Mouse (Mus musculus) urinary bladder, adult 2 months (tissue): Measurements from ENCODE around the gene Zfp12. TPM values are rescaled to one million over a fixed set of nuclear protein-coding genes. Genes with fewer than 3 reads are reported as not detected.

ENCODE experiments used
- DNase-seq: peaks from one replicate; pipeline ENCODE4 v3.0.0; 2022; ENCODE audit warnings: low spot score
- polyA plus RNA-seq: library from polyadenylated mRNA; depleted of rRNA; stranded (reverse); fragments of >200 nt; gene quantifications from 2 replicates; pipeline ENCODE4 v1.2.3, GENCODE M21; 2012

Zfp12 gene
- polyA plus RNA-seq, 1 experiment = 12.6 TPM

DNA sequence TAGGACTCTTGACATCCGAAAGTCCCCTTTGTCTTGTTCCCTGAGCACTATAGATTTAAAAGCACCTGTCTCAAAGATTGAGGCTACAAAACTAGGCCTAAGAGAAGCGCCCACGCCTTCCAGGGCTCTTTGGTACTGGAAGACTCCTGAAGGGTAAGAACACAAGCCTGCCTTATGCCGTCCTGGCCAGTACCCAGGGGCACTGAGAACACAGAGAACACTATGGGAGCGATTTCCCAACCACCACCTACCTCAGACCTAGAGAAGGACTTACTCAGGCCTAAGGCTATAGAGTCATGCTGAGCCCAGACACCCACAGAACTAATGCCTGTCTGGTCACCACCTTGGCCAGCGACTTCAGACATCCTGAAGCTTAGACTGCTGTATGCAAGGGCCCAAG lies 31.8 kb downstream of the Zfp12 start:
- no peak for DNase-seq

DNA sequence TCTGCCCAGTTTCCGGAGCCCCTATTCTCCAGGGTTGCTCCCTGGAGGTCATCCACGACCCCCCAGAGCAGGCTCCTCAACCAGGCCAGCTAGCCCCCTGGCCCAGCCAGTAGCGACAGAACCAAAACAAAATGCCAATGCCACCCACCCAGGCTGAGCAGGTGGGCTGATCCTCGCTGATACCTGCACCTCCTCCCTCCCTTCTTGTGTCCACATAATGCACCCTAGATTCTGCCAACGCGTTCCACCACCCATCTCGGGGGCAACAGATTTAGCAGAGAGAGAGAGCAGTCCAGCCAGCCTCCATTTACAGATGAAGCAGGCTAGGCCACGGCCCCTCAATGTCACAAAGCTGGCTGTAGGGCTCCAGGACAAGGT lies 34.0 kb downstream of the Zfp12 start:
- DNase-seq = no peak

DNA sequence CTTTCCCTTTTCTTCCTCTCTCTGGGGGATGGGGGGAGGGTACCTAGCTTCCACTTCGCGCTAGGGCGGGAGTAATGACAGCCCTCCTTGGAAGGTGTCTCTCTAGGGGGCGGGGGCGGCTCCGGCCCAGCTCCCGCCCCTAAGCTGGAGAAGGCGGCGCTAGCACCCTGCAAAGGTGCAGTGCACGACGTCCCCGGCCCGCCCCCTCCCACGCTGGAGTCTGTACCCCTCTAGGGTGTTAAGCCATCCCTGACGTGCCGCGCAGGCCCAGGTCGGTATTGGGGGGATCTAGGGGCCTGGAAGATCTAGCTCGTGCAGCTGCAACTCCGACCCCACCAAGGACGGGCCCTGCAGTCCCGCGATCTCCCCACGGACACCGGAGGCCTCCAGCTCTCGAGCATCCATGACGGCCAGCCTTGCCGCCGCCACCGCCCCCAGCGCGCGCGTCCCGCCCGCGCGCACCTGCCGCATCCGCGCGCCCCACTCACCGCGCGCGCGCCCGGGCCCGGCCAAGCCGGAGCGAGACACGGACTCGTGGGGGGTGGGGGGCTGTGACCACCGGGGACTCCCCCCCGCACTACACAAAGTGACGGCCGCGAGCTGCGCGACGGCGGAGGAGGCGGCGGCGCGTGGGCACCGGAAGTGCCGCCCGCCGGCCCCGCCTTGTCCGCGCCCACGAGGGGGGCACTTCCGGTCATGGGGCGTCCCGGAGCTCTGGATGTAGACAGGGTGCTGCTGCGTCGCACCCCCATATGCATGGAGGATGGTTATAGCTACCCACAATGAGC lies 34.6 kb downstream of the Zfp12 start, which contains the start of gene Zfp316:
Zfp316 (minus strand) TSS at position 660 of the 788 bp plus-strand sequence.
- peak; percentile 62 for DNase-seq

- no peak for DNase-seq
These were observed 35.2 kb downstream of the Zfp12 start for GRCm38 (mm10) chr5:143270151-143270519.

- no peak for DNase-seq
These were observed 36.7 kb downstream of the Zfp12 start for GRCm38 (mm10) chr5:143271642-143272041.

GRCm38 (mm10) chr5:143272108-143272507 lies 37.1 kb downstream of the Zfp12 start:
- DNase-seq = no peak

DNA sequence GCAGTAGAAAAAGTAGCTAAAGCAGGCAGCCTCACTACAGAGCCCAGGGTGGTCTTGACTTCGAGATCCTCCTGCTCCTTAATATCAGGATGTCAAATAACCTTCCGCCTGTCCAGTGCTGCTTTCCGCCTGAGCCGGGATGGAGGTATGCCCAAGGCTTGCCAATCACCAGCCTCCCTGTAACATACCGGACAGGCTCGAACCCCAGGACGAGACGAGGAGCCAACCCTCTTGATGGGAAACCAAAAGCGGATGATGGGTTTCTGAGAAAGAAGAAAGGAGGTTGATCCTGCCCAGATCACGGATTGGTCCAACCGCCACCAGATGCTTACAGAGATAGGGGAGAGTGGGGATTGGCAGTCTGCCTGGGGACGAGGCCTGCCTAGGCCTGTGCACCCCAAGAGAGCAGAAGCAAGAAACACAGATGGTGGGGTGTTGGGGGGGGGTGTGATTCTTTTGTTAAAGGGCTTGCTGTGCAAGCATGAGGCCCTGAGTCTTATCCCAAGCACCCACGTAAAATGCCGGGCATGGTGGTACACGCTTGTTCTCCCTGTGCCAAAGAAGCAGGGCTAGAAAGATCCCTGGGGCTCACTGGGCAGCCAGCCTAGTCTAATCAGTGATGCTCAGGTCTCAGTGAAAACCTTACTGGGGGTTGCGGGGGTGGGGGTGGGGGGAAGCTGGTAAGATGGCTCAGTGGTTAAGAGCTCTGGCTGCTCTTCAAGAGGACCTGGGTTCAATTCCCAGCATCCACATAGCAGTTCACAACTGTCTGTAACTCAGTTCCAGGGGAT lies 37.8 kb downstream of the Zfp12 start:
- DNase-seq = no peak

- DNase-seq = no peak
These were observed 40.8 kb downstream of the Zfp12 start for GRCm38 (mm10) chr5:143275761-143276160.

- no peak for DNase-seq
These were observed 44.3 kb downstream of the Zfp12 start for GRCm38 (mm10) chr5:143279247-143279646.

DNA sequence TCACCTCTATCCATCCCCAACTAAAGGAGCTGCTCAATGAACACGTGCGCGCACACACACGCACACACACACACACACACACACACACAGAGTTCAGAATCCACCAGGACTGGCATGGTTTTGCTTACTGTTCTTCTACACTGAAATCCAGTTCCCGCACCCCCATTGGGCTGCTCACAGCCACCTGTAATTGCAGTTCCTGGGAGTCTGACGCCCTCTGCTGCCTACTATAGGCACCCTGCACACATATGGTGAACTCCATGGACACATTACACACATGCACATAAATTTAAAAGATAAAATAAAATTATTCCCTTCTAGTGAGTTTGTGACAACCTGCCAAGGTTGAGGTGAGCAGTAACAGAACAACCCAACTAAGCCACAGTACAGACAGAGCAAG lies 49.8 kb downstream of the Zfp12 start:
- no peak for DNase-seq

DNA sequence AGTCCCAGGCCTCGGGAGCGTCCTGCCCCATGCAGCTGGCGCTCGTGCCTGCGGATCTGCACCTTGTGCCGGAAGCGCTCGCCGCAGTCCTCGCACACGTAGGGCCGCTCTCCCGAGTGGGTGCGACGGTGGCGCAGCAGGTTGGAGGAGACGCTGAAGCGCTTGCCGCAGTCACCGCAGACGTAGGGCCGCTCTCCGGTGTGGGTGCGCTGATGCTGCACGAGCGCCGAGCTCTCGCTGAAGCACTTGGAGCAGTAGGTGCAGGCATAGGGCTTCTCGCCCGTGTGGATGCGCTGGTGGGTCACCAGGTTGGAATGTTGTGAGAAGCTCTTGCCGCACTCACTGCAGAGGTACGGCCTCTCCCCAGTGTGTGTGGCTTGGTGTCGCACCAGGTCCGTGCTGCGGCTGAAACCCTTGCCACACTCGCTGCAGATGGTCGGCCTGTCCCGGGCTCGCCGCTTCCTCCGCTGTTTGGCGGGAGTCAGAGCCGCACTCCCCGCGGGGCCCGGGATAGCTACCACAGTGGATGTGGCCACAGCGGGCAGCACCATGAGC lies 52.9 kb downstream of the Zfp12 start:
- no peak for DNase-seq

- DNase-seq = no peak
These were observed 53.5 kb downstream of the Zfp12 start for GRCm38 (mm10) chr5:143288378-143288911.

DNA sequence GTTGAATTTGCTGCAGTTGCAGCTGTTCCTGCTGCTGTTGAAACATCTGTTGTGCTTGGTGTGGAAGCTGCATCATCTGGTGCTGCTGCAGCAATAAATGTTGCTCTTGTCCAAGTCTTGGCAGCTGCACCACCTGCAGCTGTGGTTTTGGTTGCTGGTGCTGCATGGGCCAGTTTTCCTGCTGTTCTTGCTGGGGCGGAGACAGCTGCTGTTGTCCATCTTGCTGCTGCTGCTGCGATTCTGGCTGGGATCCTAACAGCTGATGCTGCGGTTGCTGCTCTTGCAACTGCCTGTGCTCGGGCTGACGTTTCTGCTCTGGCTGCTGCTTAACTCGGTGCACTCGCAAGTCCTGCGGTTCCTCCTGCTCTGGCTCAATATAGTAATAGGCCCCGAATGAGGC lies 54.3 kb downstream of the Zfp12 start:
- DNase-seq = no peak

DNA sequence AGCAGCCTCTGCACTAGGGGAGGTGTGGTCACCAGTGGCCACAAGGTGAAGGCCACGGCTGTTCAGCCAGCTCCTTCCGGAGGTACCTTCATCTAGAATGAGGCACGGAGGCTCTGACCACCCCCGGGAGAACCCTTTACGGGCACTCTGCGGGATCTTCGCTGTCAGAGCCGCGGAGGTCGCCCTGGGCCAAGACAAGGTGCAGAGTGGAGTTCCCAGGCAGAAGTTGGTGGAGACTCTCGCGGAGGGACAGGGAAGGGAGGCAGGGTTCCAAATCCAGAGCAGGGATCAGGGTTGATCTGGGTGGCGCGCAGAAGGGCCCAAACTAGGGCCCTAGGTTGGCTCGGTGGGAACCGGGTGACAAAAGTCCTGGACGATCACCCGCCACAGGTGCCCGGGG lies 57.9 kb downstream of the Zfp12 start:
- no peak for DNase-seq

DNA sequence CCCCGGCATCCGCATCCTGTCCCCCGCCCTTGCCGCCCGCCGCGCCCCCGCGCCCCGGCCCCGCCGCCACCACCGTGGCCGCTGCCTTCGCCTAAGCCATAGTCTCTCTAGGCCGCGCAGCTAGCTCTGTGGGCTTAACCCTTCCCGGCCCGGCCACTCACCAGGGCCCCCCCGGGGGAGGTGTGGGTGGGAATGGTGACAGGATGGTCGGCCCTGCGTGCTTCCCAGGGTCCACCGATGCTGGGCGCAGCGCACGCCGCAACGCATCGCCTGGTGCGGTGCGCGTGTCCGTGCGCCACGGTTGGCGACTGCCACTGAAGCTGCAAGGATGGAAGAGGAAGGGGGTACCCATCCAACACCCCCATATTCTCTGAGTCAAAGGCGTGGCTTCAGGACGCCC lies 58.4 kb downstream of the Zfp12 start, which contains the start of gene Zfp853:
Zfp853 (minus strand) TSS at position 220 of the 400 bp plus-strand sequence.
- no peak for DNase-seq

GRCm38 (mm10) chr5:143294862-143295261 lies 59.9 kb downstream of the Zfp12 start:
- no peak for DNase-seq

GRCm38 (mm10) chr5:143295330-143295729 lies 60.4 kb downstream of the Zfp12 start:
- DNase-seq = no peak

- DNase-seq = no peak
These were observed 63.0 kb downstream of the Zfp12 start for GRCm38 (mm10) chr5:143297986-143298385.

DNA sequence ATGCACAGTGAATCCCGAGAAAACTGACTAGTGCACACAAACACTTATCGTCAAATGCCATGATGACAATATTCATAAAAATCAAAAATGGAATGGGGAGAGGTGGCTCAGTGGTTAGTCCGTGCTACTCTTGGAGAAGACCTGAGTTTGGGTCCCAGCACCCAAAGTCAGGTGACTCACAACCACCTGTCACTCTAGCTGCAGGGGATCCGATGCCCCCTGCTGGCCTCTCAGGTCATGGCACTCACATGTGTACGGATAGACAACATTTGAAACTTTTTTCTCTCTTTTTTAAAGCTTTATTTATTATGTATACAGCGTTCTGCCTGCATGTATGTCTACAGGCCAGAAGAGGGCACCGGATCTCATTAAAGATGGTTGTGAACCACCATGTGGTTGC lies 63.4 kb downstream of the Zfp12 start:
- no peak for DNase-seq
